Mouse (Mus musculus) testis, adult 2 months (tissue): ENCODE measurements around the gene Acvr1b.

ENCODE experiments used
- CTCF ChIP-seq: fragments of 200-500 bp; IDR thresholded peaks from 2 replicates; pipeline ENCODE4 v1.5.1; 2012; ENCODE audit warnings: low read depth, mild to moderate bottlenecking, inconsistent platforms, low read length, moderate library complexity; ENCODE audit not compliant: control insufficient read depth, insufficient read depth, insufficient replicate concordance
- POLR2A ChIP-seq: fragments of 200-500 bp; IDR thresholded peaks from 2 replicates; pipeline ENCODE4 v1.6.1; 2012; ENCODE audit warnings: low read depth, mild to moderate bottlenecking, inconsistent platforms, low read length, moderate library complexity; ENCODE audit not compliant: control insufficient read depth

DNA sequence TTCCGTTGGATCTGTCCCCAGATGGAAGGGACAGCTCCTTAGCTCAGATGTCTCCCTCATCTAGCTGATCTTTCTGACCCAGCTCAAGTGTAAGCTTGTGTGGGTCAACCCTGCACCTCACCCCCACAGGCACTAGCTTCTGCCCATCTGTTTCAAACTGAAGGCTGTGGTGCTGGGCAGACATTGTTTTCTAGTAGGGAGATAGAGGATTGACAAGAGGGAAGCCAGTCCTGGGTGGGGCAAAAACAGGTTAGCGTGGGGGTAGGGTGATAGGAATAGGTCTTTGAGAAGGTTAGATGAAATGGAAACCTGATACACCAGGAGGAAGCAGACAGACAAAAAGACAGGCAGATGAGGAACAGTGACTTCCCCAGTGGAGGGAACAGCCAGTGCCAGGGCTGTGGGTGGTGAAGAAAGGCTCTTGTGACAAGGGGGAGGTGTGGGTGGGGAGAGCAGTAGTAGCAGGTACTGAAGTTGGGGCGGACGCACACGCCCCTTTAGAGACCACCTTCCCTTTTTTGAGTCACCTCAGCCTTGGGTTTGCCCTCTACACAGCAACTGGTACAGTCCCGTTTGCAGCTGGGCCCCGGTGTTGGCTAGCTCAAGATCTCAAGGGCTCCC is 82.1 kb downstream of the Acvr1b start:
- TF ChIP-seq CTCF, result no peak
- TF ChIP-seq POLR2A, result no peak
